Mouse (Mus musculus) left cerebral cortex, adult 2 months (tissue): ENCODE data around the gene Gm2030. TPM values are rescaled to one million over a fixed set of nuclear protein-coding genes. Genes with fewer than 3 reads are reported as not detected.
"Not testable (repeated sequence)": the region's sequence is repeated elsewhere in the genome, so short reads cannot be mapped to it uniquely, and the experiment has no call there.

Experiments
- DNase-seq, 2 experiments: peaks; one replicate each; pipeline ENCODE4 v3.0.0; 2021 to 2022; ENCODE audit warnings: low spot score in 2 of 2, mixed read lengths in 1 of 2; ENCODE audit errors: extremely low spot score in 1 of 2
- H3K27ac ChIP-seq: fragments of 200-600 bp; 2 replicates; pipeline ENCODE4 v1.8.1; 2022
- H3K4me3 ChIP-seq: fragments of 200-600 bp; 2 replicates; pipeline ENCODE4 v1.8.1; 2022
- intact Hi-C: fragments of 180-260 bp; cut with DNase I; formaldehyde crosslinking; loops from one replicate; pipeline ENCODE4 v1.15.1; 2025
- long read RNA-seq, 2 experiments: library from polyadenylated mRNA; stranded (forward); transcript quantifications; one replicate each; pipeline ENCODE4 v2.0.0; 2021; ENCODE audit warnings: borderline mapping rate in 2 of 2
- total RNA-seq, 2 experiments: library from RNA; stranded (reverse); gene quantifications; 2 replicates each; pipeline ENCODE4 v1.2.3; 2021

Gene Gm2030
- total RNA-seq: not detected
- long read RNA-seq, experiment 1: 0 reads
- long read RNA-seq, experiment 2: 0 reads

DNA sequence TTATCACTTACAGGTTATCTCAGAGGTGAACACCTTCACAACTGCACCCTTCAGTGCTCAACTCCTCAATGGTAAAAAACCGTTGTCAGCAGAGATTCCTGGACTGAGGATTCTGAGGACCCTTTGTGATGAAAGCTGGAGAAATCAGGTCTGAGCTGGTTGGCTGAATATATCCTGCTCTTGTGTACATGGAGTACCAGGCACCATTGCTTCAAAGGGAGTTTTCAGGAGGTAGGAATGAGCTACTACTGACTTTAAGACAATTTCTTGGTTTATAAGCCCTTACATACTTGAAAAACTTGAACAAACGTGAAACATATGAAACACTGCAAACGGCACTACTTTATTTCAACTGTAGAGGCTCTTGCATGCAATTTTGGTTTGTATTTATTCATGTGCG, at the start of gene Gm2030:
Gene Gm2030, minus strand, starts transcription at position 101 of the 400 bp plus-strand sequence.
- H3K27ac ChIP-seq, H3K4me3 ChIP-seq, DNase-seq, intact Hi-C loops: not testable (repeated sequence)

Other genes with a start within 250 kb of the Gm2030 start
- gene Gm2012, start 78.7 kb downstream of the Gm2030 start, total RNA-seq: not detected
- not detected for gene Slx, start 235.5 kb upstream of the Gm2030 start, total RNA-seq